Mouse (Mus musculus): ENCODE results near the gene Trpc6. TPM values are rescaled to one million over a fixed set of nuclear protein-coding genes. Genes with fewer than 3 reads are reported as not detected.

The Trpc6 gene
- total and polyA plus RNA-seq, 3 experiments, result 0.11 to 0.21 TPM; not detected in 1

- Histone ChIP-seq H3K9ac (ENCODE audit: insufficient read depth, low read depth) (no peak overlapping the region), H3K4me3 (replicated peaks in 1 of 3; ENCODE audit: low read depth in 2 of 3, low read length in 2 of 3, poor library complexity in 1 of 3) (no peak overlapping the region), H3K9me3 (replicated peaks; ENCODE audit: low read length) (no peaks in the 10 kb centered on the region), H3K79me2 (replicated peaks; ENCODE audit: control insufficient read depth, extremely low read depth, insufficient read depth, poor library complexity, severe bottlenecking) (no peaks in the 10 kb centered on the region), H3K27ac (ENCODE audit: insufficient read depth, low read depth) (no peak overlapping the region), H3K36me3 (replicated peaks in 1 of 2; ENCODE audit: control insufficient read depth in 1 of 2, insufficient read depth in 1 of 2, low read length in 1 of 2) (no peaks in the 10 kb centered on the region), H3K4me1 (ENCODE audit: control insufficient read depth in 1 of 2, insufficient read depth in 2 of 2) (no peaks in the 10 kb centered on the region), H3K4me2 (ENCODE audit: insufficient read depth, low read depth, poor library complexity, severe bottlenecking) (no peak overlapping the region), H3K27me3 (replicated peaks) (no peaks in the 10 kb centered on the region)
- DNase-seq (ENCODE audit: extremely low read depth), result no peak
- in situ Hi-C loops (cut with MboI; ENCODE audit: low pct_ligation_motif_present, low pct_unique_long_range_greater_than_20kb, low sequenced_read_pairs) (no loop called here), dilution Hi-C loops (cut with MboI; ENCODE audit: extremely low pct_ligation_motif_present, extremely low pct_unique_long_range_greater_than_20kb, low sequenced_read_pairs) (no loop called here)
- TF ChIP-seq MAFK (IDR thresholded peaks at IDR 0.05; ENCODE audit: insufficient replicate concordance, low read length) (peak; percentile 97), MXI1 (IDR thresholded peaks at IDR 0.05; ENCODE audit: low read depth, low read length) (no peak), MYC (IDR thresholded peaks at IDR 0.05; ENCODE audit: low read depth, low read length) (no peak), JUN (IDR thresholded peaks at IDR 0.05; ENCODE audit: insufficient read depth, low read depth, low read length) (no peak)
Observed at GRCm38 (mm10) chr9:8655347-8655746, 111.4 kb downstream of the Trpc6 start.

- dilution Hi-C loops (cut with MboI; ENCODE audit: extremely low pct_ligation_motif_present, extremely low pct_unique_long_range_greater_than_20kb, low sequenced_read_pairs) (no loop called here), in situ Hi-C loops (cut with MboI; ENCODE audit: low pct_ligation_motif_present, low pct_unique_long_range_greater_than_20kb, low sequenced_read_pairs) (no loop called here)
- Histone ChIP-seq H3K27me3 (replicated peaks) (no peaks in the 10 kb centered on the region), H3K79me2 (replicated peaks; ENCODE audit: control insufficient read depth, extremely low read depth, insufficient read depth, poor library complexity, severe bottlenecking) (no peaks in the 10 kb centered on the region), H3K9me3 (replicated peaks; ENCODE audit: low read length) (no peaks in the 10 kb centered on the region), H3K27ac (ENCODE audit: insufficient read depth, low read depth) (no peak overlapping the region), H3K4me2 (ENCODE audit: insufficient read depth, low read depth, poor library complexity, severe bottlenecking) (no peak overlapping the region), H3K4me3 (replicated peaks in 1 of 3; ENCODE audit: low read depth in 2 of 3, low read length in 2 of 3, poor library complexity in 1 of 3) (no peak overlapping the region), H3K9ac (ENCODE audit: insufficient read depth, low read depth) (no peak overlapping the region), H3K36me3 (replicated peaks in 1 of 2; ENCODE audit: control insufficient read depth in 1 of 2, insufficient read depth in 1 of 2, low read length in 1 of 2) (no peaks in the 10 kb centered on the region), H3K4me1 (ENCODE audit: control insufficient read depth in 1 of 2, insufficient read depth in 2 of 2) (peaks cover 0 to 9% of the 10 kb centered on the region in 2 experiments; a peak in 2 of 4 replicates)
- TF ChIP-seq EP300 (IDR thresholded peaks at IDR 0.05; ENCODE audit: low read length) (no peak), ETS1 (conservative IDR thresholded peaks at IDR 0.05; ENCODE audit: low read depth, low read length) (no peak), ZNF384 (IDR thresholded peaks at IDR 0.05; ENCODE audit: low read depth, low read length) (no peak), USF2 (conservative IDR thresholded peaks at IDR 0.05; ENCODE audit: low read depth, low read length) (no peak), BHLHE40 (IDR thresholded peaks at IDR 0.05; ENCODE audit: low read depth, low read length) (no peak), JUND (conservative IDR thresholded peaks at IDR 0.05; ENCODE audit: low read depth, low read length) (no peak), MEF2A (IDR thresholded peaks at IDR 0.05; ENCODE audit: borderline replicate concordance, low read depth, low read length) (no peak), SIN3A (IDR thresholded peaks at IDR 0.05; ENCODE audit: low read length) (no peak), IRF4 (IDR thresholded peaks at IDR 0.05; ENCODE audit: low read depth, low read length) (no peak), ZMIZ1 (IDR thresholded peaks at IDR 0.05; ENCODE audit: low read depth, low read length) (no peak), ZKSCAN1 (IDR thresholded peaks at IDR 0.05; ENCODE audit: borderline replicate concordance, low read depth, low read length) (no peak), SMC3 (IDR thresholded peaks at IDR 0.05; ENCODE audit: low read depth, low read length) (no peak), E2F4 (IDR thresholded peaks at IDR 0.05; ENCODE audit: insufficient replicate concordance, low read depth, low read length) (no peak)
- DNase-seq (ENCODE audit: extremely low read depth), result peak; percentile 51
Observed at GRCm38 (mm10) chr9:8672944-8673343, 129.0 kb downstream of the Trpc6 start.
